Comparison of ENCODE assay signal across 10 mouse cellular contexts in the genomic region with DNA sequence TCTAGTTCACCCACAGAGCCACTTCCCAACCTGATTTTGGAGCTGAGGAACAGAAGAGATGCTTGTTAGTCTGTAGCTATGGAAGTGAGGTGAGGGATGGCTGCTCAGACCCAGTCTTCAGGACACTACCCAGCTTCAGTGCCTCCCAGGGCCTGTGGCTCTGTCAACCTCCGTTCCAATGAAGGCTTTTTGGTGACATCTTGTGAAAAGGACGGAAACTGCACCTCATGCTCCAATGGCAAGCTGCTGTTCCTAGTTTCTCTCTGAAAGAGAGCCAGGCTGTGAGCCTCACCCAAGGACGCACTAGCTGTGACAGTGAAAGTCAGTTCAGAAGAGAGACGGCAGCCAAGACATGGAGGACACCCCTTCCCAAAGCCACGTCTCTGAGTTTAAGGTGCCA. TPM values are rescaled to one million over a fixed set of nuclear protein-coding genes. Genes with fewer than 3 reads are reported as not detected.
DNase-seq lines count a peak whose midpoint lies in the region; ATAC-seq and TF ChIP-seq lines count a peak whose summit lies in the region.
"Had no signal": no experiment of that assay in that cellular context is flagged by ENCODE, and none has a peak within 500 bp of the region (broad histone marks: within the 10 kb centered on the region; RNA-seq: fewer than 3 reads in every experiment).

No protein-coding gene starts in this region.

- peaks cover 20% of the 10 kb centered on the region for H3K36me3 ChIP-seq in midbrain, embryonic 14.5 days (ENCODE audit: control insufficient read depth, insufficient read depth, low read length)
- peaks cover 8% of the 10 kb centered on the region; the same call in 1 of the 2 replicates for H3K36me3 ChIP-seq in midbrain, embryonic 11.5 days (ENCODE audit: control insufficient read depth, insufficient read depth, low read length)
- peaks cover 27% of the 10 kb centered on the region for H3K36me3 ChIP-seq in forebrain, embryonic 10.5 days (replicated peaks)

- no peak for ATAC-seq in midbrain, embryonic 14.5 days (ENCODE audit: low FRiP score, low TSS enrichment)
- no peak for ATAC-seq in midbrain, embryonic 11.5 days (ENCODE audit: low FRiP score)
- ATAC-seq: Patski had no signal

- WGBS in midbrain, embryonic 14.5 days: 53% methylated on average over 5 of the region's 5 CpGs
- WGBS in midbrain, embryonic 11.5 days: 53% methylated on average over 5 of the region's 5 CpGs
- 52% methylated on average over 5 of the region's 5 CpGs for WGBS in forebrain, embryonic 10.5 days

- no peaks in the 10 kb centered on the region for H3K27me3 ChIP-seq in midbrain, embryonic 14.5 days (ENCODE audit: control insufficient read depth, insufficient read depth, low read length)
- H3K27me3 ChIP-seq in midbrain, embryonic 11.5 days (ENCODE audit: control insufficient read depth, insufficient read depth, low read length): no peaks in the 10 kb centered on the region
- no peaks in the 10 kb centered on the region for H3K27me3 ChIP-seq in forebrain, embryonic 10.5 days (ENCODE audit: poor library complexity, severe bottlenecking)
- H3K27me3 ChIP-seq: Patski had no signal

- no peaks in the 10 kb centered on the region for H3K9me3 ChIP-seq in midbrain, embryonic 14.5 days (ENCODE audit: control insufficient read depth, low read length)
- H3K9me3 ChIP-seq in midbrain, embryonic 11.5 days (ENCODE audit: control insufficient read depth, low read length): no peaks in the 10 kb centered on the region
- no peaks in the 10 kb centered on the region for H3K9me3 ChIP-seq in forebrain, embryonic 10.5 days

- H3K4me3 ChIP-seq in gastrocnemius, adult 2 months: no peak overlapping the region
- no peak overlapping the region for H3K4me3 ChIP-seq in midbrain, embryonic 14.5 days (replicated peaks; ENCODE audit: low read depth, low read length)
- no peak overlapping the region for H3K4me3 ChIP-seq in midbrain, embryonic 11.5 days (ENCODE audit: low read depth, low read length)
- H3K4me3 ChIP-seq in forebrain, embryonic 10.5 days: no peak overlapping the region

- TF ChIP-seq CTCF in gastrocnemius, adult 2 months (IDR thresholded peaks at IDR 0.05): peak; percentile 48

- DNase-seq in gastrocnemius, adult 2 months: no peak
- no peak for DNase-seq in gastrocnemius, postnatal 36 days
- peak; percentile 70 for DNase-seq in midbrain, embryonic 14.5 days
- DNase-seq in midbrain, embryonic 11.5 days (ENCODE audit: low spot score, missing footprints): no peak
- DNase-seq in cerebellum, postnatal 10 days: peak; percentile 80 to 82
- peak; percentile 34 for DNase-seq in retina, postnatal 1 day
- DNase-seq in forebrain, embryonic 10.5 days (ENCODE audit: extremely low spot score, low spot score): no peak
- no peak for DNase-seq in spleen, postnatal 4 days (ENCODE audit: low spot score in 2 of 2)

- no peak overlapping the region for H3K9ac ChIP-seq in midbrain, embryonic 14.5 days (replicated peaks; ENCODE audit: low read length)
- no peak overlapping the region for H3K9ac ChIP-seq in midbrain, embryonic 11.5 days (ENCODE audit: low read length)

- H3K4me1 ChIP-seq in midbrain, embryonic 14.5 days (ENCODE audit: control insufficient read depth, insufficient read depth, low read length): no peaks in the 10 kb centered on the region
- H3K4me1 ChIP-seq in midbrain, embryonic 11.5 days (ENCODE audit: control insufficient read depth, insufficient read depth, low read length): no peaks in the 10 kb centered on the region
- no peaks in the 10 kb centered on the region for H3K4me1 ChIP-seq in forebrain, embryonic 10.5 days

- no peak overlapping the region for H3K4me2 ChIP-seq in midbrain, embryonic 14.5 days (ENCODE audit: low read length)
- H3K4me2 ChIP-seq in midbrain, embryonic 11.5 days: no peak overlapping the region

- intact Hi-C loops in gastrocnemius, adult 2 months (cut with DNase I): loop anchor here (5.0 kb wide), 1 partner anchor 126 kb away; no protein-coding TSS in a partner anchor
- intact Hi-C loops in gastrocnemius, postnatal 36 days (cut with DNase I): no loop called here

- H3K27ac ChIP-seq in gastrocnemius, adult 2 months: no peak overlapping the region
- no peak overlapping the region for H3K27ac ChIP-seq in midbrain, embryonic 14.5 days (replicated peaks; ENCODE audit: low read depth, low read length)
- no peak overlapping the region for H3K27ac ChIP-seq in midbrain, embryonic 11.5 days (ENCODE audit: low read depth, low read length)
- H3K27ac ChIP-seq in forebrain, embryonic 10.5 days: no peak overlapping the region

RNA-seq across cellular contexts. Expression of a gene that starts 7.7 kb away (rescaled TPM):
- 10 to 100 TPM in 1 of 2 experiments, 1 to 10 TPM in 1; 7.9 to 10.3 TPM for total RNA-seq in gastrocnemius, adult 2 months (2021)
- 1 to 10 TPM; 6.1 to 9.2 TPM for total RNA-seq in gastrocnemius, postnatal 36 days (2021)
- polyA plus RNA-seq in midbrain, embryonic 14.5 days (2014; fragmentation: Nextera tagmentation; extraction: Ambion mirVana): 10.8 and 12.8 TPM in 2 replicates
- polyA plus RNA-seq in midbrain, embryonic 11.5 days (2014; fragmentation: Nextera tagmentation; extraction: Ambion mirVana): 33.5 and 34.1 TPM in 2 replicates
- 69.4 and 70.5 TPM in 2 replicates for polyA plus RNA-seq in forebrain, embryonic 10.5 days (2016; fragmentation: Nextera tagmentation; extraction: Ambion mirVana)

RNA-seq across cellular contexts. Expression of a gene that starts 16.4 kb away (rescaled TPM):
- 10 to 100 TPM in 1 of 2 experiments, 1 to 10 TPM in 1; 8.5 to 10.3 TPM for total RNA-seq in gastrocnemius, adult 2 months (2021)
- 1 to 10 TPM; 6.9 to 7.6 TPM for total RNA-seq in gastrocnemius, postnatal 36 days (2021)
- polyA plus RNA-seq in midbrain, embryonic 14.5 days (2014; fragmentation: Nextera tagmentation; extraction: Ambion mirVana): 14.0 and 14.1 TPM in 2 replicates
- polyA plus RNA-seq in midbrain, embryonic 11.5 days (2014; fragmentation: Nextera tagmentation; extraction: Ambion mirVana): 4.4 and 6.9 TPM in 2 replicates
- polyA plus RNA-seq in forebrain, embryonic 10.5 days (2016; fragmentation: Nextera tagmentation; extraction: Ambion mirVana): 9.6 and 10.2 TPM in 2 replicates

RNA-seq across cellular contexts. Expression of a gene that starts 45.0 kb away (rescaled TPM):
- 1 to 10 TPM; 1.3 to 2.7 TPM for total RNA-seq in gastrocnemius, adult 2 months (2021)
- total RNA-seq in gastrocnemius, postnatal 36 days (2021): 1 to 10 TPM; 1.1 to 1.2 TPM
- polyA plus RNA-seq in midbrain, embryonic 14.5 days (2014; fragmentation: Nextera tagmentation; extraction: Ambion mirVana): 9.2 and 9.6 TPM in 2 replicates
- 1.9 and 2.5 TPM in 2 replicates for polyA plus RNA-seq in midbrain, embryonic 11.5 days (2014; fragmentation: Nextera tagmentation; extraction: Ambion mirVana)
- polyA plus RNA-seq in forebrain, embryonic 10.5 days (2016; fragmentation: Nextera tagmentation; extraction: Ambion mirVana): 0.44 and 0.50 TPM in 2 replicates
- total RNA-seq: liver, adult 2 months had no signal

Comparison
In these comparisons a context has a peak if more than half of its experiments do, and no peak if none do; other contexts are left out.
1. DNase-seq: peak in midbrain, embryonic 14.5 days (single experiment), cerebellum, postnatal 10 days (2 of 2) and retina, postnatal 1 day (single experiment); none in gastrocnemius, adult 2 months (single experiment), gastrocnemius, postnatal 36 days (0 of 2), midbrain, embryonic 11.5 days (single experiment), forebrain, embryonic 10.5 days (single experiment) and spleen, postnatal 4 days (0 of 2).